Mouse (Mus musculus) C2C12 (cell line): Measurements from ENCODE around the gene Spata18.

Experiments
- MAX ChIP-seq: IDR thresholded peaks from one replicate; pipeline ENCODE4 v1.6.1; 2011; ENCODE audit warnings: mild to moderate bottlenecking, control low read depth
- MYOG ChIP-seq: IDR thresholded peaks from one replicate; pipeline ENCODE4 v1.6.1; 2011; ENCODE audit not compliant: control insufficient read depth, insufficient read length; ENCODE audit errors: extremely low read depth

GRCm38 (mm10) chr5:73704263-73704662 lies 53.1 kb downstream of the Spata18 start:
- TF ChIP-seq MYOG (no peak), MAX (no peak)
